In the genomic region with DNA sequence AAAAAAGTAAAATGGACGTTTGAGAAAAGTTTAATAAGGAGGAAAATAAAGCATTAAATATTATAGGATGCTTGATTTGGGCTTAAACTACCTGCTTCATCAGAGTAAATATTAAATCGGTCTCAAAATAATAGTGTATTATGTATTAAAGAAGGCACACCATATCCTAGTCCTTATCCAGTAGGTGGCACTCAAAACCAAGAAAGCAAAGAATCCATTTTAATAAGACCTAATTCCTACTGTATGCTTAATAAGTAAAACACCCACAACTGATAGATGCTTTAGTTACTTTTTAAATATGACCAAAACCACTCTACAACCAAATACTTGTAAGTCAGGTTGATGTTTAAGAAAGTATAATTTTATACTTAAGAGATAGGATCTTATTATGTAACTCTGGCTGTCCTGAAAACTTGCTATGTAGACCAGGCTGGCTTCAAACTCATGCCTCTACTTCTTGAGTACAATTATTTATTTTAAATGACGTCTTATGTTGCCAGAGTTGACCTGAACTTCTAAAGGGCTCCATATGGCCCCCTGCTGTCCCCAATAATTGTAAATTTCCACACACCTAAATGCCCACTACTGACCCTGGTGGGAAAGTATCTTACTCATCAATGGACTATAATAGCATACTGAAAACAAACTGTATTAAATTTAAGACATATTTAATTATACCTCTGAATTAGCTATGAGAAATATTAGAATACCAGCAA, we compare ENCODE assay signal across 8 mouse cellular contexts. TPM values are rescaled to one million over a fixed set of nuclear protein-coding genes. Genes with fewer than 3 reads are reported as not detected.
A peak's percentile ranks its signal among the peaks of the same experiment; 100 is the strongest.
DNase-seq lines count a peak whose midpoint lies in the region; ATAC-seq lines count a peak whose summit lies in the region.

No protein-coding gene starts in this region.

- peaks cover 4% of the 10 kb centered on the region for H3K9me3 ChIP-seq in hindbrain, embryonic 11.5 days (ENCODE audit: control insufficient read depth, low read length)
- peaks cover 13% of the 10 kb centered on the region for H3K9me3 ChIP-seq in hindbrain, embryonic 16.5 days (ENCODE audit: control insufficient read depth, low read length)

- peak; percentile 38 for DNase-seq in hindbrain, embryonic 11.5 days (ENCODE audit: low spot score)
- peak; percentile 58 for DNase-seq in c-Kit-positive CD71-negative TER-119-negative erythroid progenitor cells, embryonic 14.5 days (ENCODE audit: low read depth)
- no peak for DNase-seq in urinary bladder, adult 18-20 months (ENCODE audit: low spot score in 2 of 2)
- no peak for DNase-seq in urinary bladder, postnatal 36 days (ENCODE audit: low spot score in 2 of 2)
- no peak for DNase-seq in right cerebral cortex, postnatal 14 days

- 26% methylated on average over 3 of the region's 3 CpGs for WGBS in hindbrain, embryonic 11.5 days
- 18% methylated on average over 3 of the region's 3 CpGs for WGBS in hindbrain, embryonic 16.5 days

- H3K36me3 ChIP-seq in hindbrain, embryonic 11.5 days (ENCODE audit: control insufficient read depth, insufficient read depth, low read length) = no peaks in the 10 kb centered on the region
- H3K36me3 ChIP-seq in hindbrain, embryonic 16.5 days (ENCODE audit: control insufficient read depth, insufficient read depth, low read length) = no peaks in the 10 kb centered on the region

- H3K27ac ChIP-seq in hindbrain, embryonic 11.5 days (ENCODE audit: low read depth, low read length) = no peak overlapping the region
- no peak overlapping the region for H3K27ac ChIP-seq in hindbrain, embryonic 16.5 days (ENCODE audit: low read depth, low read length)

- ATAC-seq in hindbrain, embryonic 11.5 days (ENCODE audit: low FRiP score) = no peak
- no peak for ATAC-seq in hindbrain, embryonic 16.5 days
- ATAC-seq in CD4-positive, CD25-positive, alpha-beta regulatory T cell, adult 4 months = peak; percentile 58
- peak; percentile 70 for ATAC-seq in megakaryocyte progenitor cell, adult 5-6 weeks (replicated peaks; ENCODE audit: poor library complexity)

- H3K4me3 ChIP-seq in hindbrain, embryonic 11.5 days (ENCODE audit: low read depth, low read length) = no peak overlapping the region
- no peak overlapping the region for H3K4me3 ChIP-seq in hindbrain, embryonic 16.5 days (ENCODE audit: low read length)

- H3K4me1 ChIP-seq in hindbrain, embryonic 11.5 days (replicated peaks; ENCODE audit: control insufficient read depth, insufficient read depth, low read length) = no peaks in the 10 kb centered on the region
- no peaks in the 10 kb centered on the region for H3K4me1 ChIP-seq in hindbrain, embryonic 16.5 days (ENCODE audit: control insufficient read depth, insufficient read depth, low read depth, low read length)

- H3K4me2 ChIP-seq in hindbrain, embryonic 11.5 days (replicated peaks; ENCODE audit: low read depth, low read length) = no peak overlapping the region
- no peak overlapping the region for H3K4me2 ChIP-seq in hindbrain, embryonic 16.5 days (ENCODE audit: low read length)

- no peaks in the 10 kb centered on the region for H3K27me3 ChIP-seq in hindbrain, embryonic 11.5 days (ENCODE audit: control insufficient read depth, insufficient read depth, low read length)
- H3K27me3 ChIP-seq in hindbrain, embryonic 16.5 days (replicated peaks; ENCODE audit: control insufficient read depth, insufficient read depth, low read length) = no peaks in the 10 kb centered on the region

- no peak overlapping the region for H3K9ac ChIP-seq in hindbrain, embryonic 11.5 days (ENCODE audit: low read depth, low read length)
- H3K9ac ChIP-seq in hindbrain, embryonic 16.5 days (ENCODE audit: low read depth, low read length) = no peak overlapping the region

RNA-seq across cellular contexts. Expression of gene Dazl, which starts 1.8 kb away (rescaled TPM):
- polyA plus RNA-seq in hindbrain, embryonic 11.5 days (2014; fragmentation: Nextera tagmentation; extraction: Ambion mirVana) = 0.09 TPM in 1 of 2 replicates, not detected in the other
- polyA plus RNA-seq in hindbrain, embryonic 16.5 days (2015; fragmentation: Nextera tagmentation; extraction: Ambion mirVana) = 0.50 and 0.69 TPM in 2 replicates
- polyA plus RNA-seq in CD4-positive, CD25-positive, alpha-beta regulatory T cell, adult 4 months (2017; shearing (Covaris generic)) = under 1 TPM in 1 of 2 experiments, not detected in 1; 0.26 TPM
- total RNA-seq in megakaryocyte progenitor cell, adult 5-6 weeks (2015) = not detected in 2 replicates
- not detected in 2 replicates for total RNA-seq in megakaryocyte progenitor cell, adult 5-6 weeks (2017)

Comparison
In these comparisons a context has a peak if more than half of its experiments do, and no peak if none do; other contexts are left out.
1. ATAC-seq: peak in CD4-positive, CD25-positive, alpha-beta regulatory T cell, adult 4 months (single experiment) and megakaryocyte progenitor cell, adult 5-6 weeks (single experiment); none in hindbrain, embryonic 11.5 days (single experiment) and hindbrain, embryonic 16.5 days (single experiment).
2. DNase-seq: peak in hindbrain, embryonic 11.5 days (single experiment) and c-Kit-positive CD71-negative TER-119-negative erythroid progenitor cells, embryonic 14.5 days (single experiment); none in urinary bladder, adult 18-20 months (0 of 2), urinary bladder, postnatal 36 days (0 of 2) and right cerebral cortex, postnatal 14 days (single experiment).